Mouse (Mus musculus): ENCODE measurements at regions not wholly inside any gene's neighbourhood (a gene's known extent, or its start where the extent isn't known, plus 50 kb on each side); places are given as distances from the start of the nearest gene placed in this dataset.

GRCm38 (mm10) chr11:92858170-92858569, 239.7 kb upstream of the Car10 start:
- DNase-seq (ENCODE audit: low spot score in 2 of 2) = no peak

DNA sequence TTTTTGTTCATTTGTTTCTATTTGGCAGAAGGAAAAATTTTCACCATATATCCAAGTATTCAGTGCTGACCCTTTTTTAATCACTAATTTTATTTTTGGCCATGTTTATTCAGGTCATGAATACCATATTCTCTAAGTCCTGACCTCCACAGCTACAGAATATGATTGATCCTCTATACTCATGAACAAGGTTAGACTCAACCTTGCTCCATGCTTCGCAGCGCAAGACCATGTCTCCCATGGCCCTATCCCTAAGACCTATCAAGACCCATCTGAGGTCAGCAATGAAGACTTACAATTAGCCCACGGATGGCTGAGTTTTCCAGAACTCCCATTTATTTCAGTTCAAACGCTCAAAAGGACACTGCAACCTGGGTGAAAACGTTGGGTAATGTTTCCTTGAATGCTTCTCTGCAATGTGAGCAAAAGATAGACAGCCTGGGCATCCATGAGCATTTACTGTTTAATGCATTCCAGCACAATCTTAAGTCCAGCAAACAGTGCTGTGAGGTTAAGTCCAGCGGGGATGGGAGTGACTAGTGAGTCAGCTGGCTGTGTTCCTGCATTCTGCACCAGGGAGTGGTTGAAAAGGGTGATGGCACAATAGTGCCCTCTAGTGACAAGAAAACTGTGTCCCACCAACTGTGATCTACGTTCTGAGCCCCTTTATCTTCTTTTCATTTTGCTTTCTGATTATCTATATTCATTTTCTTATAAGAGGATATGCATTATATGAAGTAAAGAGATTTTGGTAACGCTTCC, 208.0 kb upstream of the Car10 start:
- DNase-seq (ENCODE audit: low spot score in 2 of 2) = peak in 1 of 2 experiments; percentile 64

DNA sequence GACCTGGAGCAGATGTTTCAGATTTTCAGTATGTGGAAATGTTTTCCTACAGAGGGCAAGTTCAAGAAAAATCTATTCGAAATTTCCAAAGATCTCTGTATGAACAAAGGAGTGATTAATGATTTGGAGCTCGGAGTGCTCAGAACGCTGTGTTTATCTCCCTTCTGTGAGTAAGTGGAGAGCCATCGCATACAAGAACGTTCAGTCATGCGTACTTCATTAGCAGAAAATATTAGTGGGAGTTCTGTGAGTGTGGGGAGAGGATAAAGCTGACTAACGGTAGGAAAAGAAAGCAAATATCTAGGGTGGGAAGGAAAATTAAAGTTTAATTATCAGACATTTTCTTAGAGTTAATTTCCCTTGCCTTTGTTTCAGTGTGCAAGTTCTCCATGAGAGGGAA, 198.5 kb upstream of the Car10 start:
- DNase-seq (ENCODE audit: low spot score in 2 of 2) = no peak

Data from left cerebral cortex, adult 9 months (tissue).